Mouse (Mus musculus) cerebellum, postnatal 36 days (tissue): ENCODE data around the gene Wwox.

ENCODE experiments used
- DNase-seq, 2 experiments: peaks; one replicate each; pipeline ENCODE4 v3.0.0; 2021 to 2022; ENCODE audit warnings: mixed read lengths in 2 of 2

Gene Wwox

DNA sequence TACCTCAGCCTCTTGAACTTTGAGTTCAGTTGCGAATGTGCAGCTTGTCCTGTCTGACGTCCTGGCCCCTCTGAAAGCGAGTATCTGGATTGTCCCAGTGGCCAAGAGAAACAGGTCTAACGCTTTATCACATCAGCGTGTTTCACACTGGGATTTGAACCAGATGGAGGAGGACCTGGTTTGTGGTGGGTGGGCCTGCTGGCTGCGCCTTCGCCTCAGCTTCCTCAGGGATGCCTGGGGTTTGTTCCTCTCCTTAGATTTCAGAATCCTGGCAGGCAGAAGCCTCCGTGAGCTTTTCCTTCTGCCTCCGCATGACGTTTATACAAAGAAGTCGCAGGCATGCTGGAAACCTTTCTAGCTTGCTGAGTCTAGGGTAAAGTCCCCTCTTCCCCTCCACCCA lies 827.7 kb downstream of the Wwox start:
- no peak for DNase-seq

DNA sequence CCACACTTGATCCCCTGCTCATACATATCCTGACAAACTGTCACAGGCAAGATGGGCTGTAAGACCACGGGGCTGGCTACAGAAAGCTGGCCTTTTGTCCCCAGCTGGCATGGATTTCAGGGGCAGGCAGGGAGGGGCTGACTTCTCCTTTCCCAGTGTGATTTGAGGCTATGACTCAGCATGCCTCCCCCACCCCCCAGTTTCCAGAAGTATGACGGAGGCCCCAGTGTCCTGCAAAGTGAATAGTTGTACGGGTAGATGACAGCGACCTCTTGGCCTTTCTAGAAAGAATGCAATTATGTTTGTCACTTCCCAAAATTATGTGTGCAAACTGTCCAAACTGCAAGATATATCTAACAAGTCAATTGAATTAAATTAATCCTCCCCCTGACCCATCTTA lies 830.1 kb downstream of the Wwox start:
- DNase-seq, result no peak

DNA sequence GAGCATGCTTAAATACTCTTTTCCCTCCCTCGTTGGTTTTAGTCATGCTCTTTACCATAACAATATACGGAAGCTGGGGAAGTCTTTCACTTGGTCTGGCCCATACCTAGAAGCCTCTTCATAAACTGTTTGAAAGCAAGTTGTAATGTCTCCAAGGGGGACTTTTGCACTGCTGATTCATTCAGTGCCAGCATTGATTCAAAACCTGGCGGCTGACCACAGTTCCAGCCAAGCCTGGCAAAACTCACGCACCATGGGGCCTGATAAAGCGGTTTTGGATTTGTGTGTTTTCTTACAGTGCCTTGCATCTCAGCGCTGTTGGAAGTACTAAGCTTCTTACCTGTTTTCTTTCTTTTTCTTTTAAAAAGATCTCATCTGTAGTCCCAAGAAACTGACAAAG lies 834.5 kb downstream of the Wwox start:
- DNase-seq, result peak; percentile 9 to 12

DNA sequence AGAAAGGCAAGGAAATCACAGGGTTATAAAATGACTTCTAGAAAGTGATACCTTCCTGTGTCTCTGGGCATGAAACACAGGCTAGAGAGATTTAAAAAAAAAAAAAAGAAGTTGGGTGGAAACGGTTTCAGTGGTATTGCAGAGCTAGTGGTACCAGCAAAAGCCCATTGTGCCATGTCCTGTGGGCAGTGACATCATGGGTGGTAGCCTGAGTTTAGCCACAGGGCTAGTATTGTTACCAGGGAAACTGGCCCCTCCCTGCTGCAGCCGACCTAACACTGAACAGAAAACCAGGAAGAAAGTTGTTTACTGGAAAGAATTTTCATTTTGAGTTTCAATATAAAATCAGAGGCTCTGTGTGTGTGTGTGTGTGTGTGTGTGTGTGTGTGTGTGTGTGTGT lies 836.8 kb downstream of the Wwox start:
- DNase-seq, result no peak

DNA sequence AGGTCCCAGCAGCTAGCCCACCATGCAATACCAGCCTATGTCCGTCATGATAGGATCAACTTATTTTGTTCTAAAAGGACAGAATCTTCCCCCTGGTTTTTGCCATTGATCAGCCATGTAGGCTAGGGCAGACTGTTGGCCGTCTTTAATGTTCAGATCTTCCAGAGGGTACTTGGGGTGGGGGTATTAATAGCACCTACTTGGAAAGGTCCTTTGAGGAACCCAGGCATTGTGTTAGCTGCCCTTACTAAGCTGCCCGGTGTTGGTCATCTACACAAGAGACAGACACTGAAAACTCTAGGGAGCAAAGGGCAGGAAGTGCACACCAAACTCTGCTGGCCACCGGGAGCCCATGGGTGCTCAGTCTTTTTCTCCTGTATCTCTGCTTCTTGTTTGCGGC lies 838.8 kb downstream of the Wwox start:
- no peak for DNase-seq

DNA sequence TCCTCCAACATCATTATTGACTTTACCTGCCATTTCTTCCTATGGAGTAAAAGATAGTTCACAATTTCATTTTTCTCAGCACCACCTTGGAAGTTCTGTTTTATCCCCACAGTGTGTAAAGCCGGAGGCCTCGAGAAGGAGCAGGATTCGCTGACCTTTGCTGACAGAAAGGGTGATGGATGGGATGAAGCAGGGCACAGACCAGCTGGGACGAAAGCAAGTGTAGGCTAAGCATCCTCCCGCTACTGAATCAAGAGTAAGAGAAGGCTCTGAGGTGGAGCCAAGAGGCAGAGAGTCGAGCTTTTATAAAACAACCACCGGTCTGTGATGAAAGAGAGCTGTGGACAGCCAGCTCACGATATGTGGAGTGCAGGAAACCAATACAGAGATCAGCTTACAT lies 850.8 kb downstream of the Wwox start:
- no peak for DNase-seq

DNA sequence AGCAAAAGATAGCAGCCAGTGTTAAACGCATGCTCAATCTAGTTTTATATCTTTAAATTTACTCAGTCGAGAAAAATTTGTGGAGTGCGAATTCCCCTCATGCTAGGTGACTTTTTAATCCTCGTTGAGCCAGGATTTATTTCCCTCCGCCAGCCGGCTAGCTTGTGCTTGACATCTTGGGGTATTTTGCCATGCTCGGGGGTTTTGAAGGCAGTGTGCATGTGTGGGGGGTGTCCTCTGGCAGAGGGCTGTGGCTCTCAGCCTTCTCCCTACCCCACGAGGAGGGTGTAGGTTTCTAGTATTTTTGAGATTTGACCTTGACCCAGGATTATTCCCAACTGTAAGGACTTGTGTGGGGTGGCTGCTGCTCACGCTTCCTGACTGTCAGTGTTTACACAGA lies 857.3 kb downstream of the Wwox start:
- no peak for DNase-seq

DNA sequence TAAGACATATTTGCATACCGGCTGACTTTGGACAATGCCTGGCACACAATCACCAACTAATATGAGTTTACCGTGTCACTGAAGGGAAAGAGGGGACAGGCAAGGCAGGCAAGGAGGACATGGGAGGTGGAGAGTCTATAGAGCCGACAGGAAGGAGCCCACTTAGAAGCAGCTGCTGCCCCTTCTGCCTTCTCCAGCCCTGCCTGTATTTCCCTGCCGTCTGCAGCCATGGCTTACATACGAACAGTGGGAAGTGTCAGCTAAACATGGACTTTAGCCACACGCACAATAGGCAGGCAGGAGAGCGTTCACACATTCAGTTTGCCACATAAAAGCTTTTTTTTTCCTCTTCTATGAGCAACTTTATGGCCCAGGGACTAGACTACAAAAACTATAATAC lies 863.0 kb downstream of the Wwox start:
- no peak for DNase-seq

DNA sequence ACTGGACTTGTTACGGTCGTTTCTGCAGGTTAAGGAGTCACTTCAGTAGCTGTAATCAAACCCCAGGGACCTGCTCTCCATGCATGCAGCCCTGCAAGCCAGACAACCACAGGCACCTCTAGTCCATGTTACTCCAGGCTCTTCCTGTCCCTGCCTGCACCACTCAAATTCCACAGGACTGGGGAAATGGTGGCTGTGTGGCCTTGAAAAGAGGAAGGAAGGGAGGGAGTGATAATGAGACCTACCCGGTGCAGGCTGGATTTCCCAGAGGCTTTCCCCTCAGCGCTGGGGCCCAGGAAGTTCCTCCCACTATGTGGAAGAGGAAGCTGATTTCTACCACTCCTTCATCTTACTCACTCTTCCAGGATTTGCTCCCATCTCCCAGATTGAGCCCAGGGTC lies 868.0 kb downstream of the Wwox start:
- no peak for DNase-seq

DNA sequence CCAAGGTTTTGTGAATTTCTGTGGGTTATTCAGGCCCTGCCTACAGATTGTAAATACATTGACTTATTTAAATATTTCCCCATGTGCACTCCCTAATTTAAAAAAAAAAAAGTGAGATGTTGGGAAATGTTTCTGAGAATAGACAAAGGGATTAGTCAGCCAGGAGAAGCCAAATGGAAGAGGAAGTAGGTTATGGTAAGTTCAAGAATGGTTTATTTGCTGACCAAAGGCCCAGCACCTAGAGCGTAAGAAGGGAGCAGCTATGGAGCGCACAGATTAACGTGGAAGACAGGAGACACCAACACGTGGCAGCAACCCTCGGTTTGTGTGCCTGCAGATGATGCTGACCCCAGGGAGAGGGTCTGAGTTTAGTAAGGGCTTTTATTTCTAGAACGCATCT lies 871.5 kb downstream of the Wwox start:
- no peak for DNase-seq

DNA sequence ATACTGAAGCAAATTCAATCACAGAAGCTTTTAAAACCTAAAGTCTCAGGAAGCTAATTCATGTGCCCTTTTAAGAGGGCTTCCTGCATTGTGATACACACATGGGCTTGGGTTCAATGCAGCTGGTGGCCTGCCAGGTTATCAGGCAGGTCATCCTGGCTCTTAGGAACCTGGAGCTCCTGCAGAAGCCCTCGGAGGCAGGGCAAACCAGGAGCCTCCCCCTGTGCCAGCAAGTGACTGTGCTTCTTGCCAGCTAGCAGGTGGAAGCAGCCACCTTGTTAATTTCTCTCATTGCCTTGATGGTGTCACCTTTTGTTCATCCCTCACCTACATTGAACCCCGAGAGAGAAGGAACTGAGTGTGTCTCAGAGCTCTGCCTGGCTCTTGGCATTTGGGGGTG lies 872.9 kb downstream of the Wwox start:
- DNase-seq, result peak; percentile 48

DNA sequence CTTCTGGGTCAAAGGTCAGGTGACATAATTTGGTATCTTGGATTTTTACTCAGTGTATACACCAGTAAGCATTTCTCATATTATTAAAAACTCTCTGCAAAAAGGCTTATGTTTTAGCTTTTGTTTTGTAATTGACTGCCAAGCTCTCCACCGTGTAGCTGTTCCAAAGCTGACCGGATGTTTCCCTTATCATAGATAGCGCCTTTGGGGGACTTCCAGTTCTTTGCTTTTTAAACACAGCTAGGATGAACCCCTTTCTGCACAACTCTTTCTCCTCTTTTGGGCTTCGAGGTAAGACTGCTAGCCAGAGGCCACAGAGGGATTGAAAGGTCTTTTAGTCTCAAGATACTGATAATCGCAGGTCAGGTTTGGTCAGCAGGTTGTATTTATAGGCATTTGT lies 883.0 kb downstream of the Wwox start:
- no peak for DNase-seq

DNA sequence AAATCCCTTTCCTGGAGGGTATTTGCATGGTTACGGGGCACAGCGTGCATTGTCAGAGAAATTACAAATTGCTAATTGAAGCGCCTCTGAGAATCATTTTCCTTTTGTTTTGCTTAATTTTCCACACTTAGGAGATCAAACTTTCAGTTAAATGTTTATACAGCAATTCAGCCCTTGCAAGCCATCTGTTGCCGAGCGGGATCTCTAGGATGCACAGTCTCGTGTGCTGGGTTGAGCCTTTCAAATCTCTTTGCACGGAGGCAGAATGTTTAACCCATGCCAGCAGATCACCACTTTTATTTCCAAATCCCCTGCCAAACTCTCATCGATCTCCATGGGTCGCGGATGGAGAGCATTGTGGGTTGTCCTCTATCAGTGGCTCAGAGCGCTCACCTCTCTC lies 891.2 kb downstream of the Wwox start:
- no peak for DNase-seq

DNA sequence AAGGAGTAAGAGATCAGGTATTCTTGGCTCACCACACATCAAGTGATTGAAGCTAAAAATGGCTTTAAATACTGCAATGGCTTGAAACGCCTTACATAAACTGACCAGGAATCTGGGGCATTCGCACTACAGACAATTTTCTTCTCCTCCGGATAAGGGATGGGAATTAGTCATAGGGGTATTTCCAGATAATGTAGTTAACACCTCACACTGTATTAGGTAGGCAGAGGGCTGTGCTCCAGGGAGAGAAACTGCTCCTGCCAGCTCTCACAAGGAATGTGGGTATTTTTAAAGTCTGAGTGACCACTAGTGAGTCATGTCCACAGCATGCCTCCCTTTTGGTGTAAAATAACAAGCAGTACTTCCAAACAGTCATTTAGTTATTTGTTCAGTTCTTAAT lies 894.5 kb downstream of the Wwox start:
- DNase-seq, result peak in 1 of 2 experiments; percentile 29

DNA sequence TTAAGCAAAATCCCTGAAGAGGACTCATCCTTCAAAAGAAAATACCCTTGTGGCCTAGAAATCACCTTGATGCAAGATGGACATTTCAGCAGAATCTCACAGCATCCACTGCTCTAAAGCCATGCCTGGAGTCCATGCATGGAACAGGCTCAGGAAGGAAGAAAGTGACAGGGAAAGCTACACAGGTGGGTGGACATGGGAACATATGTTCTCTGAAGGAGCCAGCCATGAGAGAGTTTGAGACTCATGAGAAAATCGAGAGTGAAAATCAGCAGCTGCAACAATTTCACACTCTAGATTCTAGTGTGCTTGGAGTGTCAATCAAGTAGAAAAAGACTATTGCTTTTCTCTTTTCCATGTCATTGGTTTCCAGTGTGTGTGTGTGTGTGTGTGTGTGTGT lies 896.9 kb downstream of the Wwox start:
- no peak for DNase-seq

DNA sequence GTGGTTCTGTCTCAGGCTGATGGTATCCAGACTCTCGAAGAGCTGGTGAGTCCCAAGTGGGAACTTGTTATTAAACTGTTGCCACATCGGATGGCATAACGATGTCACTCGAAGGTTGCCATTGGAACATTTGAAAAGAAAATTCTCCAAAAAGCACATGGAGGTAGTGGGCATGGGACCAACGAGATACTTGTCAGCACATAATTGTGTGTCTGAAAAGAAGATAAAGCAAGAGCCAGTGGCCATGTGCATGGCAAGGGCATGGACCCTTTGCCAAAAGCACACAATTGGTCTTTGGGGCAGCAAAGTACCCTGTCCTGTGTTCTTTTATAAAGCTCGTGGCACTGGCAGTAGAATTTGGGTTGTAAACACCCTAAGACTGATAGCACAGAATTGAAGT lies 909.2 kb downstream of the Wwox start:
- no peak for DNase-seq

DNA sequence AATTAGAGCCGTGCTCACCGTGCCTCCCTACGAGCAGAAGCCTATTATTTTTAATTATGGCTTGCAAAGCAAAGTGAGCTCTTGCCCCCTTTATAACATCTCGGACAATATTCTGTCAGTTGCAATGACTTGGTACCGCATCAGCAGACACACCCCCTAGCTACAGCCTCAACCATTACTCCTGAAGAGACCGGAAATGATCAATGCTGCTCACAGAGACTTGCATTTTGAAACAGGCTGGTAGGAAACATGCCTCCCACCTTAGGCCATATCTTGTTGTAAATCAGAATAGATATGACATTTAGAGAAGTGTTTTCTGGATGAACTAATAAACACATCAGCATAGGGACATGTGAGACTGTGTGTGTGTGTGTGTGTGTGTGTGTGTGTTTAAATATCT lies 911.3 kb downstream of the Wwox start:
- DNase-seq, result no peak

DNA sequence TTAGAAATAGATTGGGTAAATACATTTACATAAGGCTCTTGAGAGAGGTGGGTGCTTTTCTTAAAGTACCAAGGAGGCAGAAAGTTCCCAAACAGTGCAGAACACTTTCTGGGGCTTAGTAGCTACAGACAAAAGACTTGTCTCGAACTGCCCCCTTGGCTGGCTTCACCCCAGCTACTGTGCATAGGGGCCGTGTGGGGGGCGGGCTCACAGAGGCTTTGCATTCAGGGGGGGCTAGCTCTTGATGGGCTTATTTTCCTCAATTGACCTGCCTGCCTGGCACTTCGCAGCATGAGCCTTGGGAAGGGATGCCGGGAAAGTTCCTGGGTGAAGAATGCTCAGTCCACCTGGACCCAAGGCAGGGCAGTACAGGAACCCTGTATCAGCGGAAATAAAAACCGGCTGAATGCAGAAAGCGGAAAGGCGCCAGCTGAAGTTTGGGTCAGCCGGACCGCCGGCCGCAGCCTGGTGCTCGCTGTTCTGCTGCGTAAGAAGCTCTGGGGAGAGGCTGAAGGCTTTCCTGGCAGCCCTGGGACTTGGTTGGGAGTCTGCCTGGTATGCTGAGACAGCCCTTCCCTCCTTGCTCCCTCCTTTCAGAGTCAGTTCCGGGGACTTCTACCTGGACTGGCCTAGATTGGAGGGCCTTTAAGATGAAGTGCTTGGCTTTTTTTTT lies 918.3 kb downstream of the Wwox start:
- peak; percentile 36 for DNase-seq

DNA sequence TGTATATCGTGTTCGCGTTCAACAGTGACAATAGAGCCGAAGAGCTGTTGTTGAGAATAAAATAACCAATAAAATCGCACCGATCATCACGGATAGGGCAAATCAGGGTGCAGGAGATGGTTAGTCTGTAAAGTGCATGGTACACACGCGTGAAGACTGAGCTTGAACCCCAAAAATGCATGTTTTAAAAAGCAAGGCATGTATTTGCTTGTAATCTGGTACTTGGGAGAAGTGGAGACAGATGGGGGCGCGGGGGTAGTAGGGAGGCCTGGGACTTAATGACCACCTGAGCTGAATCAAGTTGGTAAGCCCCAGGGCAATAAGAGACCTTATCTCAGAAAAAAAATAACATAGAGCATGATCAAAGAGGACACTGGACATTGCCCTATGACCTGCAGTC lies 919.0 kb downstream of the Wwox start:
- DNase-seq, result no peak

DNA sequence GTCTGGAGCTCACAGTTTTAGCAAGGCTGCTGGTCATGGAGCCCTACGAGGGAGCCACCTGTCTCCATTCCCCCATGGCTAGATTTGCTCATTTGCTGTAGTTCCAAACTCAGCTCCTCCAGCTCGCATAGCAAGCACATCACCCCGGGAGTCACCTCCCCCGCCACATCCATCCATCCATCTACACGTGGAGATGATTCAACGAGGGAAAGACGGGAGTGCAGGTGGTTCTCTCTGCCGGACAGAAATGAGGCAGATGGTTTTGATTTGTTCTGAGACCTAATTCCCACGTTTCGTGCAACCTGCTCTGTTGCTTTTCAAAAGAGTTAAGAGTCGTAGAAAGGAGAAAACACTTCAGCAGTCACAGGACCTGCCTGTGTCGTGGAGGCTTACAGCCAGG lies 920.2 kb downstream of the Wwox start:
- peak; percentile 25 for DNase-seq

DNA sequence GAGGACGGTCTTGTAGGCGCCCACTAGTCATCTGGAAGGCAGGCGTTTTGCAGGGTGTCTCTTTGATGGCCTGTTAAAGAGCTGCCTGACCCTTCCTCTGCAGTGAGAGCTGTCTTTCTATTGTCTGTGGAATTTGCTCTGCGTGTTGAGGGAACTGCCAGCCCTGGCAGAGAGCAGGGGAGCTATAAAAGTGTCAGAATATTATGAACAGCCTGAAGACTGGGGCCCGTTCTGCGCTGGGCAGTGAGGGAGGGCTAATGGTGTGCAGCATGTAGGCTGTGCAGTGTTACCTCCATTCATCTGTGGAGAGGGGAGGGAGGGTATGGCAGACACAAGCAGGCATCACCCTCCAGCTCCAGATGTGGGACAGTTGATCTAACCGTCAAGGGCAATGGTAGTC lies 923.1 kb downstream of the Wwox start:
- no peak for DNase-seq

DNA sequence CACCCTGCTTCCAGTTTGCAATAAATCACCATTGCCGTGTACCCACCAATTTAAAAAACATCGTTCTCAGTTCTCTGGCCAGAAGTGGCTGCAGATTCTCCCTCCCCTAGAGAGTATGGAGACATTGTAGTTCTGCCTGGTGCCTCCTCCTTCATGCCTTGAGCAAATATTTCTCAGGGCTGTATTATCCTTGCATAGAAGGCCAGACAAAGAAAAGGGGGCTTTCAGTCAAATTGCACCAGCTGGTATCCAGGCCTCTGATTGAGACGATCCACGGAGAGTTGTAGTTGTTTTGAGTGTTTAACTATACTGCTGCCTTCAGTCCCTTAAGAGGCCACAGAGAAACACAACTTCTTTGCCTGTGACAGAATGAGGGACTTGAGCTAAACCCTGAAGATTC lies 935.5 kb downstream of the Wwox start:
- DNase-seq, result no peak

DNA sequence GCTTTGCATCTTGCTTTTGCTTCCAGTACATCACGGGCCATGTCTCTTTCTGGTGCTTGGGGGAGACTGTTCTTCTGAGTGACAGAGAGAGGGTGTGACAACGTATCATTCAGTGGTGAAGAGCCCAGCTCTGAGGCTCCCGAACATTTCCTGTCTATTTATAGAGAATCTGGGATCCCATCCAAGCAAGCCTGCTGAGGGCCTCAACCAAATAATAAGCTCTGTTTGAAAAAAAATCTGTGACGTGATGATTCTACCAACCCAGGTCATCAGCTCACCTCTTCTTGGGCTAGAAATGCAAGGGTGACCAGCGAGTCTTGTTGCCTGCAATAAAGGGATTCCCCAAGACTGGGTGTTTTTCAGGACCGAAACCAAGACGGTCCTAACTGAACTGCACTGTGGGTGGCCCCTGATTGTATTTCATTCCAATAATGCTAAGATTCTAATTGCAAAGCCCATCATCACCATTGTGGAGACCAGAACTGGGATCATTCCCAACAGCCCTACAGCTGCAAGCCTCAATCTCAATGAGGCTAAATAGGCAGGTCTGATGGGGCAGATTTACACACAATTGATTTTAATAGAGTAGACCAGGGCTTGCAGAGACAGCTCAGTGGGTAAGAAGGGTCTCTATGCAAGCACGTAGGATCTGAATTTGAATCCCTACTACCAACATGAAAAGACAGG lies 936.0 kb downstream of the Wwox start:
- DNase-seq, result peak; percentile 30 to 49

DNA sequence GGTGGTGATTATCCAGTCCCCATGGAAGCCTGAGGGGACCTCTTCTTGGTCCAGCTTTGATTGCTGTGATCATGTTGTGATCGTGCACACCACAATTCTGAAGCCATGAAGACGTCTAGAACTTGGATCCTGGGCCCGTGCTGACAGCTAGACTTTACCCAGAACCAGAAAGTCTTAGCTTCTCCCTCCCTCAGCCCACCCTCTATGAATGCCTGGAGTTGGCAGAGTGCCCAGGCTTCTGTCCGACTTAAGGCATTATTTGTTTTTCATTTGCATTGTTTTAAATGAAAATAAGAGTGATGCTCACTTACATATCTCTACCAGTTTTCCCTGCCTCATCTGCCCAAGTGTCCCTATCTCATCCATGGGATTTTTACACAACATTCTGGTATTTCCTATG lies 937.9 kb downstream of the Wwox start:
- DNase-seq, result no peak

DNA sequence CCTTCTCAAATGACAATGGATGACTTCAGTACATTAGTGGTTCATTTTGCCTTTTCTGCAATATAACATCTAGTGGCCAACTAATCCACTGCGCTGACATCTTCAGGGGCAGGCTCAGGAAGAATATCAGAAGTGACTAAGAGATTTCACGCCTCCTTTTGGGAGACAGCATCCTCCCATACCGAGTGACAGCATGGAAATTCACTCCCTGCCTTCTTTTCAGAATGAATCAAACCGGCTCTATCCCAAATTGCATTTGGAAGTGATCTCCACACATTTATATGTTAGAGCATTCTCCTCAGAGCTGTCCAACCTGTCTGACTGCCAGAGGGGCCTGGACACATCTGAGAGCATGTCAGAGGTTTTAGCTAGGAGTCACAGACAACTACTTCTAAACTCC lies 940.6 kb downstream of the Wwox start:
- no peak for DNase-seq
